Mouse (Mus musculus): Measurements from ENCODE around the gene Gm10277.

Gm10277 gene

DNA sequence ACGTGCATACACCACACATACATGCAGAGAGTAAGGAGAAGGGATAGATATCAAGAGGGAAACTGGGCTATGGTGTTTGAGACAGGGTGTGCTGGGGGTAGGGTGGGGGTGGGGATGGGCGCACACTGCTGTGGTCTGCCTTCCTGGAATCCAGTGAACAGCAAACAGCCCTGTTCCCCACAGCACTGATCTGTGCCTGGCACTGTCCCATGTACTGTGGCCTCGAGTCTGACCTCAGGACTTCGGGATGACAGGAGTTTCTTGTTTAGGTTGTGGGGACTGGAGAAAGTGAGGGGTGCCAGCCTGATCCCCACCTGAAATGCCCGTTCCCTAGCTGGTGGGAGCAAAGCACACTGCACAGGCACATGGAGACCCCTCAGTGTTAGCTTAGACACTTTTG is at the start of gene Gm10277:
TSS of gene Gm10277 (minus strand) at position 41 of the 400 bp plus-strand sequence.
- DNase-seq (ENCODE audit: low spot score): no peak

DNA sequence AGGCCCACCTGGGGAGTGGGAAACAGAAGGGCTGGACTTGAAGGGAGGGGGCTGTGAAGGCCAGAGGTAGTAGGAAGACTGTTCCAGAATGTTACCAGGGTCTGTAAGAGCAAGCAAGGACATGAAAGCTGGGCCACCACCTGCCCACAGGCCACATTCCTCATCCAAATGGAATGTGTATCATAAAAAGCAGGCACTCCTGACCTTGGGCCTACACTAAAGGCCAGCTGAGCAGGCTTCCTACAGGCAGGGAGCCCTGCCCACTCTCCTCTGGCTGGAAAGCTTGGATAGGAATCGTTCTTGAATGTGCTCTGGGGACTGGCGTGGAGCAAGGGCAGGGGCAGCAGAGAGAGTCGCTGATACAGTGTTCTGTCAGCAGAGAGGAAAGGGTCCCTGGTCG is 49.2 kb upstream of the Gm10277 start:
- no peak for DNase-seq (ENCODE audit: low spot score)

DNA sequence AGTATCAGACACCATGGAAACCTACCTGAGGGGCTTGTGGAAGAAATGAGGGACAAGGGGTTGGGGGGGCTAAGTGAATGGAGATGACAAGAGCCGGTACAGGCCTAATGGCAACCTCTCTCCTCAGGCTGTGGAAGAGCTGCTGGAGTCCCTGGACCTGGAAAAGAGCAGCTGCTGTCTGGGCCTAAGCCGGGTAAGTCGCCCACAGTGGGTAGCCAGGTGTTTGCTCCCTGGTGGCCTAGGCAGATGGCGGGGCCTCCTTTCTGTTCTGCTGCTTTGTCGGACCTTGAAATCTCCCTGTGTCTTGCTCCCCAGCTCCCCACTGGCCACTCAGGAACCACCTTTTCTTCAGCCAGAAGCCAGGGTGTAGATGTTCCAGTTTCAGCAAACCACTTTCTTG is 48.7 kb upstream of the Gm10277 start:
- DNase-seq (ENCODE audit: low spot score): no peak

DNA sequence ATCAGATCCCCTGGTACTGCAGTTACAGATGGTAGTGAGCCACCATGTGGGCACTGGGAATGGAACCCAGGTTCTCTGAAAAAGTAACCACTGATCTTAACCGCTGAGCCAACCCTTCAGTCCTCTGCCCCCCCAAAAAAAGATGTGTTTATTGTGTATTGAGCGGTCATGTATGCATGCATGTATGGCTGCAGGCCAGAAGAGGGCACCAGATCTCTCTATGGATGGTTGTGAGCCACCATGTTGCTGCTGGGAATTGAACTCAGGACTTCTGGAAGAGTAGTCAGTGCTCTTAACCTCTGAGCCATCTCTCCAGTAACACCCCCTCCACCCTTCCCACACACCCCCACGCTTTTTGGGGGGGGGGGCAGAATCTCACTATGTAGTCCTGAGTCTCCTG is 47.6 kb upstream of the Gm10277 start:
- no peak for DNase-seq (ENCODE audit: low spot score)

DNA sequence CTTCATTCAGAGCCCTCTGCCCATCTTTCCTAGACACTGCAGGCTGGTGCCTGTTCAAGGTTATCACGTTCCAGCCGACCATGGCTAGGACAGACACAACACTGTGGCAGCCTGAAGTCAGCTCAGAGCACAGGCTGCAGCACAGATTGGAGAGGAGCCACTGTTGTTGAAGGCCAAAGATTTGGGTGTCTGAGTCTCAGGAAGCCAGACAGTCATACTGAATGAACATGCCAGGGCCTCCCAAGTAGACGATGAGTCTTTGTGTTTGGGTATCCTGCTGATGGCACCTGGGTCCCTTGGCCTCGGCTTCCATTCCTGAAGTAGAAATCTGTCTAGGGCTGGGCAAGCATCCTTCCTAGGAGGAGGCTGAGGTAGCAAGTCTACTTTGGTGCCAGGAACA is 45.0 kb upstream of the Gm10277 start:
- DNase-seq (ENCODE audit: low spot score): no peak

DNA sequence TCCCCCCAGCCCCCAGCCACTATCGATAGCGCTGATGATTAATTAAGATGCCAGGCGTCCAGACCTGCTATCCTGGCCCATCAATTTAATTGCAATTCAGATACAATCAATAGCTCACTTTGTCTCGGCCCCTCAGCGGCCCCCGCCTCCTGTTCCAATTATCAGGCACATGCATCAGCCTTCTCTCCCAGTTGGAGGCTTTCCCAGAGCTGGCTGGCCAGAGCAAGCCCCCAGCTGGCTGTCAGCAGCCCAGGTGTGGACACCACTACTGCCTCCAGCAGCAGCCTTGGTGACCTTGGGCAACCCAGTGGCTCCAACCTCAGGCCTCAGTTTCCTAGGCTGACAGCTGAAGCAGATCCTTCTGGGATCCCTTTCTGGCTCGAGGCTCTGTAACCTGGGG is 43.3 kb upstream of the Gm10277 start:
- DNase-seq (ENCODE audit: low spot score): no peak

DNA sequence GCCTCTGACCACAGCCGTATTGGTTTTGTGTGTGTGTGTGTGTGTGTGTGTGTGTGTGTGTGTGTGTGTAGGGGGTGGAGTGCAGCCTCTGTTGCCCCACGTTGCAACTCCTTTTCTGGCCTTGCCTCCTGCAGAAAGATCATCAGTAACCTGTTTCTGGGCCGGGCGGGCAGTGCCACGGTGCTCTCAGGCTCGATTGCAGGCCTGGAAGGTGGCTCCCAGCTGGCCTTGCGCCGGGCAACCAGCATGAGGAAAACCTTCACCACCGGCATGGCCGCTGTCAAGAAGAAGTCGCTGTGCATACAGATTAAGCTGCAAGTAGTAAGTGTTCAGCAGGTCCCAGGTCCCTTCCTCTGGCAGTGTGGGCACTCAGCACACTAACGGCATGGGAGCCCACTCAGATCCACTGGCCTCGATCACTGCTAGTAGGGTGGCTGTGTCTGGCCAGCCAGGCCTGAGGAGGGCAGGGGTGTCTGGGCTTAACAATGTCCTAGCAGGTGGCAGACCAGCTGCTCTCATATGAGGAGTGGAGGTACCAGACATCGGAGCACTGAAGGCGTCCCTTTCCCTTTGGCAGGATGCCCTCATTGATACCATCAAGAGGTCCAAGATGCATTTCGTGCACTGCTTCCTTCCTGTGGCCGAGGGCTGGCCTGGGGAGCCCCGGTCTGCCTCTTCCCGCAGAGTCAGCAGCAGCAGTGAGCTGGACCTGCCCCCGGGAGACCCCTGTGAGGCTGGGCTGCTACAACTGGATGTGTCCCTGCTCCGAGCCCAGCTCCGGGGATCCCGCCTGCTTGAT is 41.7 kb upstream of the Gm10277 start:
- no peak for DNase-seq (ENCODE audit: low spot score)

DNA sequence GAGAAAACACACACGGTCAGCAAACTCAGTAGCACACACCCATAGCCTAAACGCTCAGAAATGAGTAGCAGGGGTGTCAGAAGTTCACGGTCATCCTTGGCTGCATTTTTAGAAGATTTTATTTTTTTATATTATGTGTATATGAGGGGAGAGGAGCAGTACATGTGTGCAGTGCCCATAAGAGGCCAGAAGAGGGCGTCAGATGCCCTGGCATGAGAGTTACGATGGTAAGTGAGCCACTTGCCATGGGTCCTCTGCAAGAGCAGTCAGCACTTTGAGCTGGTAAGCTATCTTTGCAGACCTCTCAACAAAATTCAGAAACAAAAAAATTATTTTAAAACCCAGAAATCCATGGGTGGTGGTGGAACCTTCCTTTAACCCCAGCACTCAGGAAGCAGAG is 40.6 kb upstream of the Gm10277 start:
- DNase-seq (ENCODE audit: low spot score): peak; percentile 23

DNA sequence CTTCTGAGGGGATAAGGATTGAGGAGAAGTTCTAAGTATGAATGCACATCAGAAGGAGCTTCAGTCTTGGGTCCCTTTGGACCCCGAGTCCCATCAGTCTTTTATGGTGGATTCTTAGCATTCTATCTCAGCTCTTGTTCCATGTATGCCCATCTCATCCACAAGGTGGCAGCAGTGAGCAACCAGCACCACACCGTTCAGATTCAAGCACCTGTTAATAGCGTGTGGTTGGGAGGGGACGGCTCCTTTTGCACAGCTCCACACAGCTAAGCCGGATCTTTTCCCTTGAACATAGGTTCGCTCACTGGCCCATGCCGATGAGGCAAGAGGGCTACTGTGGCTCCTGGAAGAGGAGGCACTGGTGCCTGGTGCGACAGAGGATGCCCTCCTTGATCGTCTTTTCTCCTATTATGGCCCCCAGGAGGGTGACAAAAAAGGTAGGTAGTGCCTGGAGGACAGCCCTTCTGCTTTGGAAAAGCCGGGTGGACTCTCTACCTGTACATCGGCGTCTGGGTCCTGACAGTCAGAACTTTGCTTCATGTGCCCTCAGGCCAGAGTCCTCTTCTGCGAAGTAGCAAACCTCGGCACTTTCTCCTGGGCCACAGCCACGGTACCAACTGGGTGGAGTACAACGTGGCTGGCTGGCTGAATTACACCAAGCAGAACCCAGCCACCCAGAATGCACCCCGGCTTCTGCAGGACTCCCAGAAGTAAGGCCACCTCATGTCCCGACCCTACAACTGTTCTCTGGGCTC is 39.9 kb upstream of the Gm10277 start:
- peak; percentile 90 for DNase-seq (ENCODE audit: low spot score)

DNA sequence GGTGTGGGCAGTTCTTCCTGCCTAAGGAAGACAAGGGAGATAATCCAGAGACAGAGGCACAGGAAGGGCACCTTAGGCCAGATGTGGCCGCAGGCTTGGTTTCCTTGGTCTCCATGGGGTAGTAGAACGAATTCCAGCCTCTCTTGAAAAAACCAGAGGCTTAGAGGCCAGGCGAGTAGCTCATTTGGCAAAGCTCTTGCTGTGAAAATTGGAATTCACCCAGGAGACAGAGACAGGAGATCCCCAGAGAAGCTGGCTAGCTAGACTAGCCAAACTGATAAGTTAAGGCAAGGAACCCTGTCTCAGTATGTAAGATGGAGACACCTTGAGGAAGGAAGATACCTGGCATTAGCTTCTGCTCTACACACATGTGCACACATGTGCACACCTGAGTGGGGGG is 38.8 kb upstream of the Gm10277 start:
- DNase-seq (ENCODE audit: low spot score): peak; percentile 26

DNA sequence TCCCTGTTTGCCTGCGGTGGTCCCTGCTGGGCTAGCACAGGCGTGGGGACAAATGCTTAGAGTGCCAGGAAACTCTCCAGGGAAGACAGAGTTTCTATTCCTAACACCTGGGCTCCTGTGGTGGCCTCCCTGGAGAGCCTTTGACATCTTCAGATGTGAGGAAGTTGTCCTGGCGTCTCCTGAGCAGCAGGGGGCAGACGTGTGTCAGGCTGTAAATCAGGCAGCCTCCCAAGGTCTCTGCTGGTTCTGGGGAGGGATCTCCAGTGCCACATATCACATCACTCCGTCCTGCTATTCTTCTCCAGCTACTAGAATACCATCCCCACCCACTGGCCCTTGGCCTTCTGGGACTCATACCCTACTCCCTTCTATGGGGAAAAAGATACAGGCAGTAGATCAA is 38.3 kb upstream of the Gm10277 start:
- peak; percentile 89 for DNase-seq (ENCODE audit: low spot score)

DNA sequence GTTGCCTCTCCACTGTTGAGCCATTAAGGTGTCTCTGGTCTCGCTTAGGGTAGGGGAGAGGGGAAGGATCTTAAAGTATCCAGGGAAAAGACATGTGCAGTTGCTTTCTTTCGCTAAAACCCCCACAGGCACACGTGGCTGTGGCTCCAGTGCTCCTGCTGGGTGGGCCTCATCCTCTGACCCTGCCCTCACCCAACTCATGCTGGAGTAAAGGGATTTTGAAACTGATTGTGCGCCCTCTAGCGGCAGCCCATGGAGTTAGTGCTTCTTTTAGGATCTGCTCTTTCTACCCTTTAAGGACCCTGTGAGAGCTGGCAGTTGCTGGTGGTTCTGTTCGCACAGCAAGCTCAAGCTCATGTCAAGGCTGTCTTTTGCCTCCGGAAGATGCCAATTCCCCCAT is 35.2 kb upstream of the Gm10277 start:
- peak; percentile 87 for DNase-seq (ENCODE audit: low spot score)

DNA sequence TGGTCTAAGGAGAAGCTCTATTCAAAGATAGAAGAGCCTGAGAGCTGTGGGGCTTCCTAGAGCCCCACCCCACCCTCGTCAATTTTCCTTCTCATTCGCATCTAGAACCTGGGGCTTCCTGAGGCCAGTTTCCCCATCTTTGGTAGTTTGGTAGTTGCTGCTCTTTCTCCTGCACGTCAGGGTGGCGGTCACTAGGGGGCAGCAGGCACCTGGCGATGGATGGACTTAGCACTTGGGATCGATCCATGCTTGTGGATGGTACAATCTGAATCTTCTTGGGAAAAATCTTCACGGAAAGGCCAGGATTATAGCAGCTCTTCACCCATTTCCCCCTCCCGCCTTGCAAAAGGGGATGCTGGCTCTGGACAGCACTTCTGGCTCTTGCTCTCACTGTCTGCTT is 34.1 kb upstream of the Gm10277 start:
- DNase-seq (ENCODE audit: low spot score): peak; percentile 82

DNA sequence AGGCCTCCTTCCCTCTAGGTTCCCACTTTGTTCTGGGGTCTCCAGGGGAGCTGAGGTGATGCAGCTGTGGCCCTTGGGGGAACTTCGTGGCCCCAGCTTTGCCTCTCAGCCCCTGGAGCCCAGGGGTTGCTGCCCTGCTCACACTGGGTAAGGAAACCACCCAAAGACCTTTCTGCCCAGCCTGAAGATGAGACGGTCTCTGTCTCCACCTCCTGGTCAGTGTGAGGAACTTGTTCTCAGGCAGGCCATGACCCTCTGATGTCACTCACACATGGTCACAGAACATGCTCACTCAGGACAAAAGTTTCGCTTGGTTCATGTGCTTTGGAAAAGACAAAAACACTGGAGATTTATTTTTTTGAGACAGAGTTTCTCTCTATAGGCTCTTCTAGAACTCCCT is 28.5 kb upstream of the Gm10277 start:
- peak; percentile 88 for DNase-seq (ENCODE audit: low spot score)

DNA sequence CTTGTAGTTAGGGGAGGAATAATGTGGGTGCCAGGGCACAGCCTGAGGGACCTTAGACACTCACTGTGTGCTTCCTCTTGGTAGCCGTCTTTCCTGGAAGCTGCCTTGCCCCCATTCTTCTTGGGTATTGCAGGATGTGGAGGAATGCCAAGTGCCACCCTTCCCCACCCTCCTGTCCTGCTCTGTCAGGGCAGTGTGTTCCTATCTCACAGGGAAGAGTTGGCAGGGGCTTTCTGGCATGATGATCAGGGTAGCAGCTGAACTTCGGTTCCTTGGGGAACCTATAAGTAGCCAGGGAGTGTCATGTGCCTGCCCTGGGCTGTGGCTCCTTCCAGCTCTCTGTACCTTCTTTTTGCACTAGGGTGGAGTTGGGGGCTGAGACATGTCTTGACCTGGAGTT is 26.4 kb upstream of the Gm10277 start:
- DNase-seq (ENCODE audit: low spot score): no peak

DNA sequence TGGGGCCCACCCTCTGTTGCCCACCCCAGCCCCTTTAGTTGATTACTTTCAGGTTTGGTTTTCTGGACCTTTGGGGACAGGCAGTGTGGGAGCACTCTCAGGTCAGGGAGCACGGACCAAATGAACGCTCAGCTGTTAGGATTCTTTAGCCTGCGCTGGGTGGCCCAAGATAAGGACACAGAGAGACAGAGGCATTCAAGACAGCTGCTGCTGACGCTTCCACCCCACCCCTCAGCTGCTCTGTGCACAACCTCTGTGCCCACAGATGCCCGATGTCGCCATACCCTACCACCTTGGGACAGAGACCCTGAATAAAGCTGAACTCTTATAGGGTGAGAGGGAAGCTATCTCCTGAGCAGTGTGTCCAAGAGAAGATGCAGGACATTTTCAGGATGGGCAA is 22.5 kb upstream of the Gm10277 start:
- DNase-seq (ENCODE audit: low spot score): no peak

DNA sequence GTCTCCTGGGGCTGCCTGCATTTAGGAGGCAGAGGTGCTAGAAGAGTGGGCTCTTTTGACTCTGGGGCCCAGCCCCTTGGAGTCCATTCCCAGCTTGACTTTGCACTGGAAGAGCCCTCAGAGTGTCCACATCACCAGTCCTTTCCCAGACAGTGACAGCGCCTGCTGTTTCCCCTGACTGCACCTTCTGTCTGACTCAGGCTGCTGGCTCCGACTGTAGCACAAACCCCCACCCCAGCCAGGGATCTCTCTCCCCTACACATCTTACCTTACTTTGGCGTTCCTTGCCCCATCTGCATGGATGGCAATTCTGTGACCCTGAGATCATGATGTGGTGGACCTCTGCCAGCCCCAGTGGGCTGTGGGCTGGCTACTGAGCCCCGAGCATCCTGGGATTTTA is 21.7 kb upstream of the Gm10277 start:
- no peak for DNase-seq (ENCODE audit: low spot score)

DNA sequence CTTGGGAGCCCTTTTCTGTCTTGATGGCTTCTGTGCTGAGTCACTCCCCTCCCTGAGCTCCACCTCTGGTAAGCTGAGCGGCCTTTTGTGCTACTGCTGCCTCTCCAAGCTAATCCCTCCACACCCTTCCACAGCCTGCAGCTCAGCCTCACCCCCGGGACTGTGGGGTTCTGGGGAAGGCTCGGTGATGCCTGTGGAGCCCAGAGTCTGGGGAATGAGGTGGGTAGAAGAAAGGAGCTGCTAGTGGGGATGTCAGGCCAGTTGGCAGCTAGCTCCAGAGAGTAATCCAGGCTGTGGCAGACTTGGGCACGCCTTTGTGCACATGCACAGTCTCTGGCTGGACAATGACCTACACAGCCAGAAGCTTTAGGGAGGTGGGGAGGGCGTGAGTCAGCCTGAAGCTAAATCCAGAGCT is 20.5 kb upstream of the Gm10277 start:
- DNase-seq (ENCODE audit: low spot score): no peak

DNA sequence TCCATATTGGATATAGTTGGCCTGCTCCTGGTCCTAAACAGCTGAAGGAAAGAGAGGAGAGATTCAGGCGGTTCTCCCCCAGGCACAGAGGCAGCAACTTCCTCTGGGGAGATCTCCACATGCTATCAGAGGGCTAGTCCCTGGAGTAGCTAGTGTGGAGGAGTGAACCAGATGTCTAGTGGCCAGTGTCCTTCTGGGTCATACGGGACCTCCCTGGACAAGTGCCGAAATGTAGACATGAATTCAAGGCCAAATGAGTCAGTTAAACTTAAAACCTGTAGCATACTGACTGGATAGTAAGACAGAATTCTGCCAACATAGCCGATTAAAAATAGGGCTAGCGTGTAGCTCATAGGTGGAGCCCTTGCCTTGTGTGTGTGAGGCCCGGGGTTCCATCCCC is 19.3 kb upstream of the Gm10277 start:
- DNase-seq (ENCODE audit: low spot score): no peak

DNA sequence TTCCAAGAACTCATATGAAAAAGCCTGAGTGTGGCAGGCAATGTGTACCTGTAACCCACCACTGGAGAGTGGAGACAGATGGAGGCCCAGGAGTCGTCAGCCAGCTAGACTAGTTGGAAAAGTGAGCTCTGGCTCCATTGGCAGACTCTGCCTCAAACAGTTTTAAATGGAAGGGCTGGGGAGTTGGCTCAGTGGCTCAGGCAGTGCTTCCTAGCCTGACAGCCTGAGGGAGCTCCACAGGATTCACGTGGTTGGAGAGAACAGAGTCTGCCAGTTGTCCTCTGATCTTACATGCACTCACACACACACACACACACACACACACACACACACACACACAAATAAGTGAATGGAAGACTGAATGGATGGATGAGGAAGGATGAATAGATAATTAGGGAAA is 18.7 kb upstream of the Gm10277 start:
- no peak for DNase-seq (ENCODE audit: low spot score)

DNA sequence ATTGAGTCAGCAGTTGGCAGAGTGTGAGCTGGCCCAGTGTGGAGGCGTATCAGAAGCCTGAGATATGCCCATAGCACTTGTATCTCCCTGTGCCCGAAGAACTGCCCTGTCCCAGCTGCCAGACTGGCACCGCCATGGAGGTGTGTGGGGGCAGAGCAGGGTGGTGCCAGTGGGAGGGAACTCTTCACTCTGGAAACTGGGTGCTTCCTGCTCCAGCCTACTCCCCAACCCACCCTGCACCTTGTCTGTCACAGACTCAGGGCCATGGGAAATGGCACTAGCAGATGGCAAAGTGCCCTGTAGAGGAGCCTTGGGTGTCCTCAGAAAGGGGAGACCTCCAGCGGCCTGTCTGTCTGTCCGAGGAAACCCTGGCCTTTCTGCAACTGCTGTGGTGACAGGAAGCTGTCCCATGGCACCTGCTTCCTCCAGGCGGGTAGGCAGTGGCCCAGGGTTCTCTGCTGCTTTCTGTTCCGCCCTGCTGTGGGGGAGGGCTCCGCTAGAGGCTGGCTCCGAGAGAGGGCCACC is 14.9 kb upstream of the Gm10277 start:
- DNase-seq (ENCODE audit: low spot score): no peak

DNA sequence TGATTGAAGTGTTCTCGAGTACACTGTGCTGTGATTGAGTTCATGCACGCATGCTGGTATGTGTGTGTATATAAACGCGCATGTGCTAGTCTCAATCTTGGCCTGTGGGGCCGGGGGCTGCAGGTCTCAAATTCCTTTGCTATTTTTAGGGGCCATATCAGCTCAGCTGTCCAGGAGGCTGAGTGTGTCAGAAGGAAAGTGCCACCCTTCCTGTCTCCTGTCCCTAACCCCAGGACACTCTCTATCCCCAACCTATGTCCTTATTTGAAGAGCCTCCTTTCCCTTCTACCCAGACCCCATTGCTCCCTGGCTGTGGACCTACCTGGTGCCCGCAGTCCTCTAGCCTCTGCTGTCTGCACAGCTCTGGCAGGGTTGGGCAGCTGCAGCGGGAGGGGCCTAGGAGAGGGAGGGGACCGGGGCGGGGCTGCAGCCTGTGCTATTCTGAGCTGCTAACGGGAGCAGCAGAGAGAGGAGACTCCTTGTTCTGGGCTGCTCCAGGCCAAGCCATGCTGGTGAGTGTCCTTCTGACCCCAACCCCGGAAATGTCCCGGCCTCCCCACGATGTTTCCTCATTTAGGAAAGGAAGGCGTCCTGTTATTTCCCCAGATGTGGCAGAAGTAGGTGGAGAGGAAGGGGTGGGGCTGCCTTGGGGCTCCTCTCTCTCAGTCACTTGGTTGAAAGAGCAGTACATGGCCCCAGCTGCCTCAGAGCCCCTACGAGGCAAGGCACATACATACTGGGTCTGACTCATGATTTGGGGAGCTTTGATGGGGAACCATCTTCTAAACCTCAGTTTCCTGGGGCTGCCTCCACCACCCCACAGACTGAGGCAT is 13.5 kb upstream of the Gm10277 start:
- peak; percentile 41 for DNase-seq (ENCODE audit: low spot score)

DNA sequence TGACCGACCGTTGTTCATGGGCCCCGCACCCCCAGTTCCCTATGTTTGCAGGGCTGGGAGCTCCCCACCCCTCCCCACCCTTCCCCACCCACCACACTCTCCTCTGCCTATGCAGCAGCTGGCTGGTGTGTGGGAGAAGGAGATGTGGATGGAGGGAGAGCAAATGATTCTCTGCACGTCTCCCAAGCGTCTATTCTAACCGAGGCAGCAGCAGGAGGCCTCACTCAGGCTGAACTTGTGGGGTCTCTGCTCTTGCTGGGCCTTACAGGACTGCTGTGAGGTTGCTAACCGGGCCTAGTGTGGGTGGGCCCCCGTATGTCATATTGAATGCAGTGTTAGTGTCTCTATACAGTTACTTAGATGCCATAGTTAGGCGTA is 12.9 kb upstream of the Gm10277 start:
- DNase-seq (ENCODE audit: low spot score): no peak

Measured in embryo, embryonic 10 days (tissue).